Mouse (Mus musculus) neutrophil, adult 83 days (primary cell): Measurements from ENCODE around the gene Cnr1. TPM values are rescaled to one million over a fixed set of nuclear protein-coding genes. Genes with fewer than 3 reads are reported as not detected.

Experiments used
- total RNA-seq, 2 experiments: library from RNA; stranded (reverse); gene quantifications; one replicate each; pipeline ENCODE4 v1.2.4; 2023

Gene Cnr1
- not detected for total RNA-seq

DNA sequence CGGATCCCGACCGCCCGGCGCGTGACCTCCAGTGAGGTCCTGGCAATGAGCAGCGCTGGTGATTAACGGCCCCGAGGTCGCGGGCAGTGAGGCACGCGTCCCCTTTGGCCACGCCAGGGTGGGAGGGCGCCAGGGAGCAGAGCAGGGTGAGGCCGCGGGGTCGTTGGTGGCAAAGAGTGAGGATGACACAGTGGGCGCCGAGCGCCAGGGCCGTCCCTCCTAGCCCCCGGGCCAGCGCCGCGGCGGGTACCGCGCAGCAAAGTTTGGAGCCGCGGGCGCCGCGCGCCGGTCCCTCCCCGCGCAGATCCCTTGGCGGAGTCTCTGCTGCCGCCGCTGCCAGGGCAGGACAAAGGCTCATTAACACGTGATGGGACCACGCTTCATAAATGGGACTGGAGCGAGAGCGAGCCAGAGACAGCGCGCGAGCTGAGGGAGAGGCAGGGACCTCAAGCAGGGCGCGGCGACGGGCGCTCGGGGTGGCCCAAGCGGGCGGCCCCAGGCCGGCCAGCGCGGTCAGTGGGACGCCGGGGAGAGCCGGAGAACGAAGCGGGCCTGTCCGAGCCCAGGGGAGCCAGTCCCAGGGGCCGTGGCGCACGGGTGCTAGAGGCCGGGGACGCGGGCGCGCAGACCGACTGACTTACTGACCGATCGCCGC, at the start of gene Cnr1:
Gene Cnr1, plus strand, starts transcription at position 360 of the 655 bp plus-strand sequence.

Other genes with a start within 250 kb of the Cnr1 start
- not detected for gene Spaca1, start 125.6 kb downstream of the Cnr1 start, total RNA-seq